Mouse (Mus musculus): ENCODE results near the gene Nudt8. TPM values are rescaled to one million over a fixed set of nuclear protein-coding genes. Genes with fewer than 3 reads are reported as not detected.
"Not testable (repeated sequence)": the region's sequence is repeated elsewhere in the genome, so short reads cannot be mapped to it uniquely, and the experiment has no call there.

The Nudt8 gene
- polyA plus RNA-seq, 1 experiment: 0.73 TPM

DNA sequence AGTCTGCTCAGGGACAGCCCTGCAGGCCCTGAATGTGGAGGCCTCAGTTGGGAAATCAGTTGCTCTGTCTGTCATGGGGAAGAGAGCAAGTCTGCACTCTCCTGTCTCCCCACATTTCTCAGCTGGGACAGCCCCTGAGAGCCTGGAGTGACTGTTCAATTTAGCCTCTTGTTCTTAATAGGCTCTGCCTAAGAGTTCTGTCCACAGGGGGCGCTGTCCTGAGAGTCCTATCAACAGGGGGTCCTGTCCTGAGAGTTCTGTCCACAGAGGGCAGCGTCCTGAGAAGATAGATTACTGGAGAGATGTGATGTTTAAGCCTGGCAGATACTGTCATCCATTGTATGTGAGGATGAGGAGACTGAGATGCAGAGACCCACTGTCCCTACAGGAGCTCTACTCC lies 37.9 kb upstream of the Nudt8 start:
- no peak for TF ChIP-seq GATA1 (IDR thresholded peaks at IDR 0.05; ENCODE audit: low read length)
- TF ChIP-seq TAL1 (IDR thresholded peaks at IDR 0.05; ENCODE audit: low read length): no peak
- Histone ChIP-seq H3K4me1 (ENCODE audit: control insufficient read depth) (peaks cover 3% of the 10 kb centered on the region), H3K36me3 (ENCODE audit: control insufficient read depth) (no peaks in the 10 kb centered on the region)

DNA sequence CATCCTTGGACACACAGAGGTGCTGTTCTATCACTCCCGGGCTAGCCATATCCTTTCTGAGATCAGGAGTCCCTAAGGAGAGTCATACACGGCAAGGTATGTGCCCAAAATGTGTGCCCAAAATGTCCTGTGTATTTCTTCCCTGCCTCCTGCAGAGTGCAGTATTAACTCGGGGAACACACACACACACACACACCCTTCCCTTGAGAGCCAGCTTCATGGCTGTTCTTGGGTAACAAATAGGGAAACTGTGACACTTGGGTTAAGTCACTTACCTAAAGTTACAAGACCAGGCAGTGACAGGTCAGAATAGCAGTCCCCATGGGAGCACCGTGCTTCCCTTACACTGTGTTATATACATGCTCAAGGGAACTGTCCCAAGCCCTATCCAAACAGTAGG lies 36.4 kb upstream of the Nudt8 start:
- no peaks in the 10 kb centered on the region; the same call in 1 of the 2 replicates for H3K27me3 ChIP-seq (ENCODE audit: control insufficient read depth)
- no peaks in the 10 kb centered on the region for H3K9me3 ChIP-seq (ENCODE audit: control insufficient read depth, low read length)
- TF ChIP-seq TAL1 (IDR thresholded peaks at IDR 0.05; ENCODE audit: low read length): no peak
- no peak for TF ChIP-seq GATA1 (IDR thresholded peaks at IDR 0.05; ENCODE audit: low read length)
- no peaks in the 10 kb centered on the region for H3K36me3 ChIP-seq (ENCODE audit: control insufficient read depth)
- H3K4me3 ChIP-seq (replicated peaks): no peak overlapping the region
- peaks cover 5% of the 10 kb centered on the region for H3K4me1 ChIP-seq (ENCODE audit: control insufficient read depth)

More for the DNA sequence above, 37.9 kb upstream of the Nudt8 start:
- Histone ChIP-seq H3K27me3 (ENCODE audit: control insufficient read depth) (no peaks in the 10 kb centered on the region; the same call in 1 of the 2 replicates), H3K9me3 (ENCODE audit: control insufficient read depth, low read length) (no peaks in the 10 kb centered on the region), H3K4me3 (replicated peaks) (no peak overlapping the region)

DNA sequence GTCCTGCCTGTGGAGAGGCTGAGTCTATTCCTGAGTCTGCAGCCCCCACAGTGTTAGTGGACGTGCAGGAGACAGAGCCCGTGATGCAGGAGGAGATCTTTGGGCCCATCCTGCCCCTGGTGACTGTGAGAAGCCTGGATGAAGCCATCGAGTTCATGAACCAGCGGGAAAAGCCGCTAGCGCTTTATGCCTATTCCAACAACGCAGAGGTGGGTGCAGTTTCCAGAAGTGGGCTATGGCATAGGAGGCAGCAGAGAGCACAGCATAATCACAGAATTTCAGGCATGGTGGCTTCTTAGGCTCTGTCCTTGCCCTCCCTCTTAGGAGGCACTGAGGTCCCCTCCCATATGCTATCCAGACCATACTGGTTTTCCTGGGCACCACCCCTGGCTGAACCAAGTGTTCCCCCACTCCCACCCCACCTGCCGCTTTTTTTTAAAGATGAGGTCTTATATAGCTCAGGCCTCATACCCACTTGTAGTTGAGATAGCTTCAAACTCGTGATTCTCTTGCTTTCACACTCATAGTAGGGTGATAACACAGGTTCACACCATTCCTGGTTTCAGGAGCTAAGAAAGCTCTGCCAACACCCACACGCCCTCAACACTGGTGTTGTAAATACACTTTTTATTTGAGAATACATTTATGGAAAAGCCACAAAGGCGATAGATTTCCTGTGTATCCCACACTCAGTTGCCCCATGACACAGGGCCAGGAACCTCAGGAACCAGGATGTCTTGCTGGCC lies 33.9 kb upstream of the Nudt8 start:
- no peak for TF ChIP-seq TAL1 (IDR thresholded peaks at IDR 0.05; ENCODE audit: low read length)
- TF ChIP-seq GATA1 (IDR thresholded peaks at IDR 0.05; ENCODE audit: low read length): no peak
- Histone ChIP-seq H3K36me3 (ENCODE audit: control insufficient read depth) (no peaks in the 10 kb centered on the region), H3K4me3 (replicated peaks) (no peak overlapping the region), H3K4me1 (ENCODE audit: control insufficient read depth) (peaks cover 8% of the 10 kb centered on the region), H3K9me3 (ENCODE audit: control insufficient read depth, low read length) (no peaks in the 10 kb centered on the region), H3K27me3 (ENCODE audit: control insufficient read depth) (peaks cover 4% of the 10 kb centered on the region)

DNA sequence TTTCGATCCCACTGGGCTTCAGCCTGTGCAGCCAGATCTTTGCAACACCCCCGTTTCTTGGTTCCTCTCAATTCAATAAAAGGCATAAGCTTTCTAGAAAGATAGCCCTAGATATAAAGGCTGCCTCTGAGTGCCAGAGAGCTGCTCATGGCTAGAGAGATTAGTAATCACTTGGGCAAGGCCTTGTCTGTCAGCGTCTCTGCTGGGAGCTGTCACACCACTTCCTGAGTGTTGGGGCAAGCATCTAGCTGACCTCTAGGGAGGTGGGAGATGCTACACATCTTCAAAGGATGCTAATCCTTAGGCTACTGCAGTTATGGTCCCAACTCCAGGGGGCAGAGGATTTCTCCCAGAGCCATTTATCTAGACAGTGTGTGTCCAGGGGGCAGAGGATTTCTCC lies 33.1 kb upstream of the Nudt8 start:
- no peak overlapping the region for H3K4me3 ChIP-seq (replicated peaks)
- no peaks in the 10 kb centered on the region for H3K36me3 ChIP-seq (ENCODE audit: control insufficient read depth)
- TF ChIP-seq GATA1 (IDR thresholded peaks at IDR 0.05; ENCODE audit: low read length): no peak
- no peak for TF ChIP-seq TAL1 (IDR thresholded peaks at IDR 0.05; ENCODE audit: low read length)
- H3K9me3 ChIP-seq (ENCODE audit: control insufficient read depth, low read length): no peaks in the 10 kb centered on the region
- peaks cover 15% of the 10 kb centered on the region for H3K4me1 ChIP-seq (ENCODE audit: control insufficient read depth)
- H3K27me3 ChIP-seq (ENCODE audit: control insufficient read depth): peaks cover 4% of the 10 kb centered on the region

DNA sequence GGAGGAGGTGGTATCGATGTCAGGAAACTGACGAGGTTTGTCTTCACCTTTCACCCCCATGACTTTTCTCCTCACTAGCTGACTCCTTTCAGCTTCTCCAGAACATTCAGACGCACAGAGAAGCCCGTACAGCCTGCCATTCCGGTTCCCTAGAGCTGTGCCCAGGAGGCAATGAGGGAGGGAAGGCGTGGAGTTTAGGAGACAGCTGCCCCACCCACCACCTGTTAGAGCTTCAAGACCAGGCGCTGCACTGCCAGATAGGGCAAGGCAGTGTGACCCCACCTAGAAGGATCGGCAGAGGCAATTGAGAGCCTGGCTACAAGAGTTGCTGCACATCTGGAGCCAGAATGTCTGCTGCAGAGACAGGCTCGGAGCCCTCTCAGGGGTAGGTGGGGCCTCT lies 28.2 kb upstream of the Nudt8 start, which contains the start of gene Aldh3b2:
Gene Aldh3b2 (plus strand): TSS at position 100 of the 400 bp plus-strand sequence.
- Histone ChIP-seq H3K9me3 (ENCODE audit: control insufficient read depth, low read length) (no peaks in the 10 kb centered on the region), H3K4me1 (ENCODE audit: control insufficient read depth) (peaks cover 27% of the 10 kb centered on the region), H3K4me3 (replicated peaks) (peak within 1 kb of the TSS; percentile 16), H3K36me3 (ENCODE audit: control insufficient read depth) (no peaks in the 10 kb centered on the region), H3K27me3 (ENCODE audit: control insufficient read depth) (peaks cover 4% of the 10 kb centered on the region)
- TF ChIP-seq TAL1 (IDR thresholded peaks at IDR 0.05; ENCODE audit: low read length) (no peak), GATA1 (IDR thresholded peaks at IDR 0.05; ENCODE audit: low read length) (no peak)

DNA sequence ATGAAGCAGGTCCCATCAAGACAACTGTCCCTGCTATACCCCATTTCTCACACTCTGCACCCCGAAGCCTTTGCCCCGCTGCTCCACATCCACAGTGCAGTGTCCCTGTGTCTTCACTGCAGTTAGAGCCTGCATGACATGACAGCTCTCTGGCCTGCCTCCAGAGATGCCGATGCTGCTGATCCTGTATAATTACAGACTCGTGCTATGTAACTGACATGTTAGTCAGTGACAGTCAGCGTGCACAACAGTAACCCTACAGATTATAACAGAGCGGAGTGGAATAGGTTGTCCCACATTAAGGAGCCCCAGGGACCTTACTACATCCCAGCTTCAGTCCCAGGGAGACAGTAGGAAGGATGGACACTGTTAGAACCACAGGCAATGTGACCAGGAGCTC lies 25.8 kb upstream of the Nudt8 start:
- H3K36me3 ChIP-seq (ENCODE audit: control insufficient read depth); H3K4me3 ChIP-seq (replicated peaks); H3K9me3 ChIP-seq (ENCODE audit: control insufficient read depth, low read length); H3K27me3 ChIP-seq (ENCODE audit: control insufficient read depth): not testable (repeated sequence)
- H3K4me1 ChIP-seq (ENCODE audit: control insufficient read depth): peaks cover 23% of the 10 kb centered on the region

DNA sequence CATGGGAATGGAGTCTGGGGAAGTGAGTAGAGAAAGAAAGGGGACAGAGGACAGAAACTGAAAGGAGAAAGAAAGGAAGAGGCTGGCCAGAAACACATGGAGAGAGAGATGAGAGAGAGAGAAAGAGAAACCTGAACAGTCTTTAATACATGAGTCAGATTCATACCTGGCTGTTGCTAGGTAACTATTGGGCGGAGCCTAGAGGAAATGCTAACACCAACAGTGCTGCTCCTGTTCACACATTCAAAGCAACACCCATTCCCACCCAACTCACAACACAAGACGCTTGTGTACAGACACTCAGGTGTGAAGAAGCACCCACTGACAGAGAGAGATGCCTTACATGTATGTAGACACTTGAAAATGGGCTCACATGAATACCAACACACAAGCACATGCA lies 24.5 kb upstream of the Nudt8 start:
- Histone ChIP-seq H3K36me3 (ENCODE audit: control insufficient read depth) (no peaks in the 10 kb centered on the region), H3K4me1 (ENCODE audit: control insufficient read depth) (peaks cover 26% of the 10 kb centered on the region), H3K27me3 (ENCODE audit: control insufficient read depth) (no peaks in the 10 kb centered on the region), H3K9me3 (ENCODE audit: control insufficient read depth, low read length) (no peaks in the 10 kb centered on the region), H3K4me3 (replicated peaks) (no peak overlapping the region)
- TF ChIP-seq TAL1 (IDR thresholded peaks at IDR 0.05; ENCODE audit: low read length) (no peak), GATA1 (IDR thresholded peaks at IDR 0.05; ENCODE audit: low read length) (no peak)

DNA sequence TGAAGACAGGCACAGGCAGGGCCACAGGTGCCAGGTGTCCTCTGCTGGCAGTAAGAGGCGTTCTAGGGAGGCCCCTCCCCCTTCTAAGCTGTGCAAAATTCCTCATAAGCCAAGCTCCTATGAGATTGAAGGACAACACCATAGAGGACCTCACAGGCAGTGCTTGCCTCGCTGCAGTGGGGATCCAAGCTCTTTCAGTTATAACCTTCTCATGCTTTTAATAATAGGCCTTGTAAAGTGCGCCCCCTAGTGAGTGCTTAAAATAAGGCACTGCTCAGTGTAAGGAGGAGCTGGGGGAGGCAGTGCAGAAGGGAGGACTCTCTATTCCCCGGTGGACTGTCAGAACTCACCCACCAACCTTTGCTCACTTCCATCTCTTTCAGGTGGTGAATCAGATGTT lies 20.1 kb upstream of the Nudt8 start:
- Histone ChIP-seq H3K27me3 (ENCODE audit: control insufficient read depth) (no peaks in the 10 kb centered on the region), H3K9me3 (ENCODE audit: control insufficient read depth, low read length) (no peaks in the 10 kb centered on the region), H3K36me3 (ENCODE audit: control insufficient read depth) (no peaks in the 10 kb centered on the region), H3K4me3 (replicated peaks) (no peak overlapping the region), H3K4me1 (ENCODE audit: control insufficient read depth) (peaks cover 7% of the 10 kb centered on the region)
- TF ChIP-seq TAL1 (IDR thresholded peaks at IDR 0.05; ENCODE audit: low read length) (no peak), GATA1 (IDR thresholded peaks at IDR 0.05; ENCODE audit: low read length) (no peak)

DNA sequence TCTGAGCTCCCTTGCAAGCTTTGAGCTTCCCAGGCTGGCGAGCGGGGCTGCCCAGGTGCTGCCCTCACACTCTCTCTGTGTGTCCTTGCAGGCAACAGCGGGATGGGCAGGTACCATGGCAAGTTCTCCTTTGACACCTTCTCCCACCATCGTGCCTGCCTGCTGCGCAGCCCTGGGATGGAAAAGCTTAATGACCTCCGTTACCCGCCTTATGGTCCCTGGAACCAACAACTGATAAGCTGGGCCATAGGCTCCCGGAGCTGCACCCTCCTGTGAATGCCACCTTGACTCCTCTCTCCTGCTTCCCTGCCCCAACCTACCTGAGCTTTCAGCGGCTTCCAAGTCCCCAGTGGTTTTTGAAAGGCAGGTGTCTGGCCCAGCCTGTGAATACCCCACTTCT lies 19.5 kb upstream of the Nudt8 start:
- H3K4me1 ChIP-seq (ENCODE audit: control insufficient read depth): peaks cover 10% of the 10 kb centered on the region
- no peak for TF ChIP-seq TAL1 (IDR thresholded peaks at IDR 0.05; ENCODE audit: low read length)
- no peak for TF ChIP-seq GATA1 (IDR thresholded peaks at IDR 0.05; ENCODE audit: low read length)
- H3K9me3 ChIP-seq (ENCODE audit: control insufficient read depth, low read length): no peaks in the 10 kb centered on the region
- no peaks in the 10 kb centered on the region for H3K36me3 ChIP-seq (ENCODE audit: control insufficient read depth)
- no peaks in the 10 kb centered on the region for H3K27me3 ChIP-seq (ENCODE audit: control insufficient read depth)
- no peak overlapping the region for H3K4me3 ChIP-seq (replicated peaks)
